Mouse (Mus musculus): ENCODE results near the gene Fbxl20.
"Not testable (repeated sequence)": the region's sequence is repeated elsewhere in the genome, so short reads cannot be mapped to it uniquely, and the experiment has no call there.

Gene Fbxl20

GRCm38 (mm10) chr11:98149786-98150624, at the start of gene Fbxl20:
TSS of gene Fbxl20 (minus strand) at chr11:98150403.
- DNase-seq (ENCODE audit: low spot score in 2 of 2): peak; percentile 85 to 91

GRCm38 (mm10) chr11:98192901-98193805, 43.0 kb upstream of the Fbxl20 start, which contains the start of gene Med1:
TSS of gene Med1 (minus strand) at chr11:98193293.
- peak; percentile 86 to 89 for DNase-seq (ENCODE audit: low spot score in 2 of 2)

- DNase-seq (ENCODE audit: low spot score in 2 of 2): no peak
Measured at GRCm38 (mm10) chr11:98190820-98191219, 40.6 kb upstream of the Fbxl20 start.

GRCm38 (mm10) chr11:98187640-98188395, 37.6 kb upstream of the Fbxl20 start:
- DNase-seq (ENCODE audit: low spot score in 2 of 2): no peak

GRCm38 (mm10) chr11:98182149-98182548, 31.9 kb upstream of the Fbxl20 start:
- DNase-seq (ENCODE audit: low spot score in 2 of 2): not testable (repeated sequence)

- no peak for DNase-seq (ENCODE audit: low spot score in 2 of 2)
Measured at GRCm38 (mm10) chr11:98168400-98168799, 18.2 kb upstream of the Fbxl20 start.

- no peak for DNase-seq (ENCODE audit: low spot score in 2 of 2)
Measured at GRCm38 (mm10) chr11:98155094-98155493, 4.9 kb upstream of the Fbxl20 start.

GRCm38 (mm10) chr11:98150625-98151156, 488 bp upstream of the Fbxl20 start:
- DNase-seq (ENCODE audit: low spot score in 2 of 2): no peak

- DNase-seq (ENCODE audit: low spot score in 2 of 2): peak; percentile 86 to 90
Measured at GRCm38 (mm10) chr11:98149304-98149750, 876 bp downstream of the Fbxl20 start.

GRCm38 (mm10) chr11:98148551-98149301, 1.5 kb downstream of the Fbxl20 start:
- DNase-seq (ENCODE audit: low spot score in 2 of 2): peak in 1 of 2 experiments; percentile 15

GRCm38 (mm10) chr11:98145856-98146255, 4.3 kb downstream of the Fbxl20 start:
- no peak for DNase-seq (ENCODE audit: low spot score in 2 of 2)

GRCm38 (mm10) chr11:98142545-98142944, 7.7 kb downstream of the Fbxl20 start:
- no peak for DNase-seq (ENCODE audit: low spot score in 2 of 2)

GRCm38 (mm10) chr11:98138894-98139293, 11.3 kb downstream of the Fbxl20 start:
- no peak for DNase-seq (ENCODE audit: low spot score in 2 of 2)

- no peak for DNase-seq (ENCODE audit: low spot score in 2 of 2)
Measured at GRCm38 (mm10) chr11:98137836-98138235, 12.4 kb downstream of the Fbxl20 start.

GRCm38 (mm10) chr11:98134951-98135350, 15.3 kb downstream of the Fbxl20 start:
- DNase-seq (ENCODE audit: low spot score in 2 of 2): no peak

GRCm38 (mm10) chr11:98123424-98123823, 26.8 kb downstream of the Fbxl20 start:
- DNase-seq (ENCODE audit: low spot score in 2 of 2): no peak

- DNase-seq (ENCODE audit: low spot score in 2 of 2): no peak
Measured at GRCm38 (mm10) chr11:98114363-98114762, 35.8 kb downstream of the Fbxl20 start.

GRCm38 (mm10) chr11:98113504-98113903, 36.7 kb downstream of the Fbxl20 start:
- DNase-seq (ENCODE audit: low spot score in 2 of 2): no peak

GRCm38 (mm10) chr11:98109706-98110105, 40.5 kb downstream of the Fbxl20 start:
- no peak for DNase-seq (ENCODE audit: low spot score in 2 of 2)

GRCm38 (mm10) chr11:98101332-98101731, 48.9 kb downstream of the Fbxl20 start:
- no peak for DNase-seq (ENCODE audit: low spot score in 2 of 2)

Measured in frontal cortex, postnatal 10 days (tissue).